Mouse (Mus musculus) liver, adult 2 months (tissue): ENCODE results near the gene March11. TPM values are rescaled to one million over a fixed set of nuclear protein-coding genes. Genes with fewer than 3 reads are reported as not detected.
A peak's percentile ranks its signal among the peaks of the same experiment; 100 is the strongest.

ENCODE experiments used
- DNase-seq: peaks from one replicate; pipeline ENCODE4 v3.0.0-alpha.2; 2011; ENCODE audit warnings: low read depth, low spot score; ENCODE audit errors: extremely low read depth
- H3K27ac ChIP-seq: fragments of 200-500 bp; replicated peaks from 2 replicates; pipeline ENCODE4 v1.5.1; 2012; ENCODE audit warnings: low read depth, mild to moderate bottlenecking, control low read depth, inconsistent platforms, low read length; ENCODE audit not compliant: insufficient read depth
- H3K27me3 ChIP-seq: fragments of 200-500 bp; 2 replicates; pipeline ENCODE4 v1.6.1; 2012; ENCODE audit warnings: mild to moderate bottlenecking, moderate library complexity, low read length, inconsistent platforms; ENCODE audit not compliant: control insufficient read depth, insufficient read depth
- H3K36me3 ChIP-seq: fragments of 200-500 bp; 2 replicates; pipeline ENCODE4 v1.6.1; 2012; ENCODE audit warnings: low read length, inconsistent platforms; ENCODE audit not compliant: control insufficient read depth, insufficient read depth
- H3K4me1 ChIP-seq: fragments of 200-500 bp; 2 replicates; pipeline ENCODE4 v1.6.1; 2011; ENCODE audit warnings: low read length; ENCODE audit not compliant: control insufficient read depth, insufficient read depth
- H3K4me3 ChIP-seq: fragments of 200-500 bp; 2 replicates; pipeline ENCODE4 v1.5.1; 2011; ENCODE audit warnings: low read depth, mild to moderate bottlenecking, control low read depth, low read length, moderate library complexity; ENCODE audit not compliant: insufficient read depth
- H3K79me2 ChIP-seq: fragments of 200-500 bp; 2 replicates; pipeline ENCODE4 v1.6.1; 2012; ENCODE audit warnings: inconsistent platforms, mild to moderate bottlenecking, low read length, moderate library complexity; ENCODE audit not compliant: control insufficient read depth, insufficient read depth
- H3K9ac ChIP-seq: fragments of 200-500 bp; 2 replicates; pipeline ENCODE4 v1.6.1; 2012; ENCODE audit warnings: low read depth, mild to moderate bottlenecking, control low read depth, inconsistent platforms, low read length
- CTCF ChIP-seq: fragments of 200-500 bp; IDR thresholded peaks from 2 replicates; pipeline ENCODE4 v1.5.1; 2011; ENCODE audit warnings: low read depth, low read length, control low read depth
- POLR2A ChIP-seq: fragments of 200-500 bp; IDR thresholded peaks from 2 replicates; pipeline ENCODE4 v1.6.1; 2011; ENCODE audit warnings: low read length, control low read depth; ENCODE audit not compliant: insufficient read depth; ENCODE audit errors: extremely low read depth
- WGBS: fragments of 180-500 bp; shearing (Covaris S2); methylation state at CpG from one replicate; pipeline ENCODE4 v1.1.7; 2018; 5-methylcytosine and 5-hydroxymethylcytosine counted together
- polyA plus RNA-seq: library from polyadenylated mRNA; depleted of rRNA; stranded (reverse); fragments of >200 nt; gene quantifications from 2 replicates; pipeline ENCODE4 v1.2.3, GENCODE M21; 2012; rRNA removed
- total RNA-seq: library from RNA; depleted of rRNA; stranded (reverse); fragments of >200 nt; gene quantifications from 2 replicates; pipeline ENCODE4 v1.2.3, GENCODE M21; 2014; rRNA removed

March11 gene
- total RNA-seq (not detected in 2 replicates), polyA plus RNA-seq (not detected in 2 replicates)

DNA sequence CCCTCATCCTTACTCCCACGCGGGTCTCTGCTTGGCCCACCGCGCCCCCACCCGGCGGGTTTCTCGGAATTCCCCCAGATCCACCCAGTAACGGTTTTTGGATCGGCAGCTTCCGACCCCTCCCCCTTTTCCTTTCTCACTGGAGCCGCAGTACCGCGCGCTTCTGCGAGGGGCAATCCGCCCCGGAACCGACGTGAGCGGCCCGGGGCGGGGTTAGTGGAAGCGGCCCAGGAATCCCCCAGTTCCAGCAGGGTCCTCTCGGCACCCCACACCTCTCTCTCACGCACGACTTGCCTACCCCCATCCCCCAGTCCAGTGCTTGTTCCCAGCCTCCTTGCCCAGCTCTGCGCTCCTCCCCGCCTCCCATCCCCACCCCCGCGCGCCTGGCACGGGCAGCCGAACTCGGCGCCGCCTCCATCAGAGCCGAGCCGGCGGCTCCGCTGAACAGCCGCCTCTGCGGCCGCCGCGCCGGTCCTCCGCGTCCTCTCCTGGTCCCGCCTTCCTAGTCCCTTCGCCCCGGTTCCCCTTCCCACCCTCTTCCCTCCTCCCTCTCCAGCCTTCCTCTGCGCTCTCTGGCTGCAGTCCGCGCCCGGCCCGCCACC lies at the start of gene March11:
TSS of gene March11 (plus strand) at position 420 of the 602 bp plus-strand sequence.
- no peak for DNase-seq
- no peaks in the 10 kb centered on the region for H3K4me1 ChIP-seq
- H3K79me2 ChIP-seq = no peaks in the 10 kb centered on the region
- no peak within 1 kb of the TSS for H3K9ac ChIP-seq
- TF ChIP-seq CTCF (no peak), POLR2A (no peak)
- peak within 1 kb of the TSS; percentile 11; the same call in 1 of the 2 replicates for H3K4me3 ChIP-seq
- H3K36me3 ChIP-seq = no peaks in the 10 kb centered on the region
- H3K27me3 ChIP-seq = peaks cover 11% of the 10 kb centered on the region; the same call in 1 of the 2 replicates
- 2% methylated on average over 52 of the region's 56 CpGs for WGBS
- no peak within 1 kb of the TSS for H3K27ac ChIP-seq

DNA sequence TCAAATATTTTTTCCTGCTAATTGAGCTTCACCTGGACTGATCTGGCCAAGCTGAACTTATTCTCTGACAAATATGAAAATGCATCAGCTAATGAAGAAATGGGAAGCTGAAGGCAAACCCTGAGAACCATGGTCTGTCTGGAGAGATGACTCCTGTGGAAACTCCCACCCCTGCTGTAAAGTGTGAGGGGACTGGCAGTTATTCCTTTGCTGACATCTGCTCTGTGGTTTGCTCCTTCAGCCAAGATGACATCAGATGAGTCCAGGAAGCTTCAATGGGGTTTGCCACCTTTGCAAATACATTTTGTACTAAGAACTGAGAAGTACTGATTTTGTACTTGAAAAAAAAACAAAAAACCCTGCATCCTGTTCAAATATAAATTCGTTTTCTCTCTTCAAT lies 46.5 kb upstream of the March11 start:
- H3K9ac ChIP-seq = no peak overlapping the region
- no peak overlapping the region for H3K27ac ChIP-seq
- WGBS = 23% methylated on average over 1 of the region's 1 CpGs
- DNase-seq = no peak
- TF ChIP-seq POLR2A (no peak), CTCF (no peak)
- no peaks in the 10 kb centered on the region for H3K79me2 ChIP-seq
- no peak overlapping the region for H3K4me3 ChIP-seq
- H3K36me3 ChIP-seq = no peaks in the 10 kb centered on the region
- no peaks in the 10 kb centered on the region for H3K4me1 ChIP-seq
- no peaks in the 10 kb centered on the region for H3K27me3 ChIP-seq

DNA sequence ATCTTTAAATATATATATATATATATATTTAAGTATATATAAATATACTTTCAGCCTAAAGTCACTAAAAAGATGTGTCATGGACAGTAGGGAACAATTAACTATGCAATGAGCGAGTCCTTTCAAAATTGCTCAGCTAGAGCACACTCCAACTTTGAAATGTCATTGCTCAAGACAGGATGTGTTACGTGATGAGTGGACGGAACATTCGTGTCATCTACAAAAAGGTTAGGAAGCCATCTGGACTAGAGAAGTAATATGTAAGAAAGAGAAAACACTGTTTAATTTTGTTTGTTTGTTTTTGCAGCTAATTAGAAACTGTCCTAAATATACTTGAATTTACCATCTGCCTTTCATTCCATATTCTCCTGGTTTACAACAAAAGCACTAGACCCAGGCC lies 39.3 kb upstream of the March11 start:
- no peaks in the 10 kb centered on the region for H3K27me3 ChIP-seq
- no peaks in the 10 kb centered on the region for H3K79me2 ChIP-seq
- H3K4me1 ChIP-seq = no peaks in the 10 kb centered on the region
- H3K27ac ChIP-seq = no peak overlapping the region
- whole genome bisulfite sequencing = 79% methylated on average over 4 of the region's 4 CpGs
- no peak overlapping the region for H3K4me3 ChIP-seq
- no peak for DNase-seq
- TF ChIP-seq CTCF = no peak
- TF ChIP-seq POLR2A = no peak
- no peaks in the 10 kb centered on the region for H3K36me3 ChIP-seq
- no peak overlapping the region for H3K9ac ChIP-seq

DNA sequence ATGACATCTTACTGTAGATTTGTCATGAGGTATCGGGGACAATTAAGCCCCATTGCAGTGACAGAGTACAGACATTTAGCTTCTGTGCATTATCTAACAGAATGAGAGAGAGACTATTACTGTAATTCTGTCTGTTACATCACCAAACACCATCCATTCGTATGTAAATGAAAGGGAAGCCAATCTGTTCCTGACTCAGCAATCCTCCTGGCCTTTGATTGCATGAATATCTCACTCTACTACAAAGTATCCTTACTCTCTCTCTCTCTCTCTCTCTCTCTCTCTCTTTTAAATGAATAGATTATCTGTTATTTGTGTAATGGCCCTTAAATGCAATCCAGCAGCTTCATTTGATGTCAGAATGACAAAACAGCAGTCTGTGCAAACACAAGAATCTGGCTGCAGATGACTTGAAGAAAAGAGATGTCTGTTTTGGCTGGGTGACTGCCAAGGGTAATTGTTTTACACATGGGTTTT lies 32.8 kb upstream of the March11 start:
- 59% methylated on average over 2 of the region's 2 CpGs for WGBS
- no peaks in the 10 kb centered on the region for H3K79me2 ChIP-seq
- no peak for TF ChIP-seq CTCF
- no peak for TF ChIP-seq POLR2A
- H3K9ac ChIP-seq = no peak overlapping the region
- H3K4me3 ChIP-seq = no peak overlapping the region
- no peaks in the 10 kb centered on the region for H3K36me3 ChIP-seq
- no peak for DNase-seq
- no peaks in the 10 kb centered on the region for H3K27me3 ChIP-seq
- H3K27ac ChIP-seq = no peak overlapping the region
- no peaks in the 10 kb centered on the region for H3K4me1 ChIP-seq

DNA sequence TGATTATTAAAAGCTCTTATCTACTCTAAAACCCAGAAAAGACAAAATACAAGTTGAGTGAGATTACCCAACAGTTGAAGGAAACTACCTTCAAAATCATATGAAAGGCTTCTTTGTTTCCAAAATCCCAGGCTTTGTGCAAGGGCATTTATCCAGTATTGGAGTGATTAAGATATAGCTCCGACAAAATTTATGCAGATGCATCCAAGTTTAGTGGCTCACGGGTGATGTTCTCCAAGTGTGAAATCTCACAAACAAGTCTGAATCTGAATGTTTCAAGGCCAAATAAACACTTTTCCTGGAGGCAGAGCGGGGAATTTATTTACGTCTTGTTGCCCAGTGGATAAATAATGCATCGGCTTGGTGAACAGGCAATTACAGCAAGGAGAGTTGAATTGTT lies 32.2 kb upstream of the March11 start:
- 82% methylated on average over 5 of the region's 5 CpGs for WGBS
- Histone ChIP-seq H3K27me3 (no peaks in the 10 kb centered on the region), H3K36me3 (no peaks in the 10 kb centered on the region), H3K4me3 (no peak overlapping the region), H3K4me1 (no peaks in the 10 kb centered on the region), H3K79me2 (no peaks in the 10 kb centered on the region), H3K27ac (no peak overlapping the region), H3K9ac (no peak overlapping the region)
- TF ChIP-seq CTCF (no peak), POLR2A (no peak)
- no peak for DNase-seq

DNA sequence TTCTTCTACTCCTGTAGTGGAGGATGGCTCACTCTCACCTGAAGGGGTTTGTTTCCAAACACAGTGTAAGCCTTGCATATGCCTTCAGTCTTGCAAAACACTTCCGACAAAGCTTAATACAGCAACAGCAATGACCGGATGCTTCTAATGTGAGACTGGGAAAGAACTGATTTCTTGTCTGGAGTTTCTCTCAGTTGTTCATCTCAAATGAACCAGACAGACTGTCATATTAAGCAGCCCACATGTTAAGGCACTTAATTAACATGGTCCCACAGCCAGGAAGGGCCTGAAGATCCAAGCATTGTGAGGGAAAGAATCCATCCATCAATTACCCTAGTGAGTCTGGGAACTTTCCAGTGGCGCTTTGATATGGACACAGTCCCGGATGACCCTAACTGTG lies 17.0 kb upstream of the March11 start:
- Histone ChIP-seq H3K27me3 (no peaks in the 10 kb centered on the region), H3K4me1 (no peaks in the 10 kb centered on the region), H3K79me2 (no peaks in the 10 kb centered on the region), H3K27ac (no peak overlapping the region), H3K4me3 (no peak overlapping the region), H3K9ac (no peak overlapping the region), H3K36me3 (no peaks in the 10 kb centered on the region)
- TF ChIP-seq POLR2A (no peak), CTCF (no peak)
- WGBS = 88% methylated on average over 4 of the region's 4 CpGs
- no peak for DNase-seq
